Mouse (Mus musculus) kidney, postnatal 0 days (tissue): ENCODE results near the gene Ezh2. TPM values are rescaled to one million over a fixed set of nuclear protein-coding genes. Genes with fewer than 3 reads are reported as not detected.

ENCODE experiments used
- ATAC-seq: fragments of 200-750 bp; cut with Nextera tagmentation; replicated peaks from 2 replicates; pipeline ENCODE4 v1.8.0; 2017; ENCODE audit warnings: low read depth, moderate number of reproducible peaks, moderate TSS enrichment, moderate library complexity; ENCODE audit not compliant: low FRiP score
- DNase-seq: peaks from one replicate; pipeline ENCODE4 v3.0.0-alpha.2; 2016; ENCODE audit warnings: low spot score
- H3K27ac ChIP-seq: fragments of 300-500 bp; sonication (generic); 2 replicates; pipeline ENCODE4 v1.5.1; 2014; ENCODE audit warnings: mild to moderate bottlenecking
- H3K27me3 ChIP-seq: fragments of 300-500 bp; sonication (generic); 2 replicates; pipeline ENCODE4 v1.6.1; 2014; ENCODE audit warnings: low read length, mixed read lengths; ENCODE audit not compliant: insufficient read depth
- H3K36me3 ChIP-seq: fragments of 300-500 bp; sonication (generic); 2 replicates; pipeline ENCODE4 v1.6.1; 2014; ENCODE audit warnings: low read length, mixed read lengths; ENCODE audit not compliant: insufficient read depth
- H3K4me1 ChIP-seq: fragments of 300-500 bp; sonication (generic); replicated peaks from 2 replicates; pipeline ENCODE4 v1.6.1; 2014; ENCODE audit warnings: antibody characterized with exemption, low read length, mixed read lengths; ENCODE audit not compliant: insufficient read depth
- H3K4me2 ChIP-seq: fragments of 300-500 bp; sonication (generic); 2 replicates; pipeline ENCODE4 v1.6.1; 2014; ENCODE audit warnings: mild to moderate bottlenecking, low read length, moderate library complexity, mixed read lengths
- H3K4me3 ChIP-seq: fragments of 300-500 bp; sonication (generic); replicated peaks from 2 replicates; pipeline ENCODE4 v1.5.1; 2014; ENCODE audit warnings: low read depth, low read length
- H3K9ac ChIP-seq: fragments of 300-500 bp; sonication (generic); 2 replicates; pipeline ENCODE4 v1.6.1; 2014; ENCODE audit warnings: low read depth, low read length
- H3K9me3 ChIP-seq: fragments of 300-500 bp; sonication (generic); replicated peaks from 2 replicates; pipeline ENCODE4 v1.6.1; 2016; ENCODE audit warnings: low read length, inconsistent platforms, mixed read lengths
- CTCF ChIP-seq: IDR thresholded peaks from 2 replicates; pipeline ENCODE4 v1.5.1; 2016; ENCODE audit warnings: antibody characterized with exemption, low read depth, mild to moderate bottlenecking, moderate library complexity
- WGBS: fragments of 180-500 bp; shearing (Covaris S2); extraction: QIAGEN DNeasy Blood & Tissue Kit; methylation state at CpG from one replicate; pipeline ENCODE4 v1.1.7; 2014; 5-methylcytosine and 5-hydroxymethylcytosine counted together
- polyA plus RNA-seq: library from polyadenylated mRNA; unstranded; fragments of >200 nt; fragmentation: Nextera tagmentation; extraction: Ambion mirVana; gene quantifications from 2 replicates; pipeline ENCODE4 v1.2.1, GENCODE M21; 2015

Ezh2 gene
- polyA plus RNA-seq, 1 experiment from 2014 or later, result 56.7 TPM

DNA sequence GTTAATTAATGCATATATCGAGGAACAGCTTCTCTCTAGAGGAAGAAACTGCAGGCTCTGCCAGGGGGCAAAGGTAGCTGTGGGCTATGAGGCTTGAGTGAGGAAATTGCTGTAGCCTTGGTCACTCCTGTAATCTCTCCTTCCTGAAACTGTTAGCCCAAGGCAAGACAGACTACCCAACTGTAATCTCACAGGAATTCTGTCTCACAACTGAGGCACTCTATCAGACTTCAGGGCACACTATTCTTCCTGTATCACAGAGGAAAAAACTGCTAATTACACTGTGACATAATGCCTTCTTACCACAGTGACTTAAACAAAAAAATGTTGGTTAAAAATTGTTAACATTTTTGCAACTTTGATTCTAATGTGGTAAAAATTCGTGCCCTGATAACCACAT is 35.9 kb downstream of the Ezh2 start:
- DNase-seq (no peak), ATAC-seq (no peak)
- no peaks in the 10 kb centered on the region for H3K4me1 ChIP-seq
- no peaks in the 10 kb centered on the region for H3K27me3 ChIP-seq
- no peak overlapping the region for H3K4me3 ChIP-seq
- peaks cover 8% of the 10 kb centered on the region; the same call in 1 of the 2 replicates for H3K36me3 ChIP-seq
- H3K27ac ChIP-seq, result no peak overlapping the region
- no peak overlapping the region for H3K4me2 ChIP-seq
- WGBS, result 85% methylated on average over 2 of the region's 2 CpGs
- no peaks in the 10 kb centered on the region for H3K9me3 ChIP-seq
- H3K9ac ChIP-seq, result no peak overlapping the region
- TF ChIP-seq CTCF, result no peak

DNA sequence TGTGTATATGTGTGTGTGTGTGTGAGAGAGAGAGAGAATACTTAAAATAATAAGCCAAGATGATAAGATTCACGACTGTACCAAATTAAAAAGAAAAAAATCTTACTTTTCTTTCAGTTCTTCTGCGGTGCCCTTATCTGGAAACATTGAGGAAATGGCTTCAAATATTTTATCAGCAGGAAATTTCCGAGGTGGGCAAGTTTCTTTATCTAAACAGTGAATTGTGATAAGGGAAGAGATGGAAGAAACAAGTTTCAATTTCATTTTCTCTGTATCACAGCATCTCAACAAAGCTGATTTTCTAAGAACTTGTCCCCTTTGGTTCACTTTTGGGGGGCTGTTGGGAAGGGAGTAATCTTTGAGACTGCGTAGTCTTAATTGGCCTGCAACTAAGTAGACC is 42.9 kb downstream of the Ezh2 start:
- Histone ChIP-seq H3K4me3 (no peak overlapping the region), H3K36me3 (peaks cover 19% of the 10 kb centered on the region), H3K4me2 (no peak overlapping the region), H3K9me3 (no peaks in the 10 kb centered on the region), H3K4me1 (no peaks in the 10 kb centered on the region), H3K27me3 (no peaks in the 10 kb centered on the region), H3K27ac (no peak overlapping the region), H3K9ac (no peak overlapping the region)
- ATAC-seq (no peak), DNase-seq (no peak)
- WGBS, result 84% methylated on average over 4 of the region's 4 CpGs
- no peak for TF ChIP-seq CTCF

DNA sequence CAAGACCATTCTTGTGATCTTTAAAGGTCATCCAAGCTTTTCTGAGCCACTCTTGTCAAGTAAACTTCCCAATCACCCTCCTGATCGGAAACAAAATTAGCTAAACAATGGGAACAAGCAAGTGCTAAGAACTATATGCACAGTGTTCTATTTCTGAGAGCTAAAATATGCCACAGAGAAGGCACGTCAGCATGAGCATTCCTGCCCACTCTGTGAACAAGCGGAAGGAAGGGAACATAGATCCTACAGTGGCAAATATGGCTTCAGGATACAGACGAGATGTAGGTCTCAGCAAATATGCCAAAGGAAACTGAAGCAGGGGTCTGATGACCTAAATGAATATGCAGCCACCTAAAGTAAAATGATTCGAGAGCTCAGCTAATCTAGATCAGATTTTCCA is 59.8 kb downstream of the Ezh2 start:
- no peak for TF ChIP-seq CTCF
- ATAC-seq, result no peak

DNA sequence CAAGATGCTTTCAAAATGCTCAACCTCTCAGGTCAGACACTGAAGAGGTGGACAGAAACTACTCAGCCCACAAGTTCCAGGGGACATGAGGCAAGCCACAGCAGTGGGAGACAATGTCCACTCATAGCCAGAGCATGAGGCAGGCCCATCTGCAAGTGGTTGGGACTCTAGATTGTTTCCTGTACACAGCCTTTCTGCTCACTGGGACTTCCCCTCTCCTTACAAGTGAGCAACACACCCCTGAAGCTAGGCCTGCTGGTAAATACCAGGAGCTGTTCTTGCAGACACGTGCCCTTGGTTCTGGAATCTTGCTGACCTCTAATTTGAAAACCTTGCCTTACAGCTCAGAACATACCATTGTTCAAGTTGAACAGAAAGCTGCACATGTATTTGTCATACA is 62.6 kb downstream of the Ezh2 start:
- DNase-seq (no peak), ATAC-seq (no peak)
- no peaks in the 10 kb centered on the region for H3K9me3 ChIP-seq
- no peak overlapping the region for H3K4me2 ChIP-seq
- H3K4me1 ChIP-seq, result no peaks in the 10 kb centered on the region
- H3K36me3 ChIP-seq, result peaks cover 27% of the 10 kb centered on the region; the same call in 1 of the 2 replicates
- H3K9ac ChIP-seq, result no peak overlapping the region
- no peak overlapping the region for H3K27ac ChIP-seq
- TF ChIP-seq CTCF, result no peak
- no peaks in the 10 kb centered on the region for H3K27me3 ChIP-seq
- WGBS, result 75% methylated on average over 1 of the region's 1 CpGs
- H3K4me3 ChIP-seq, result no peak overlapping the region

More for the DNA sequence above, 59.8 kb downstream of the Ezh2 start:
- peaks cover 21% of the 10 kb centered on the region for H3K36me3 ChIP-seq
- no peak overlapping the region for H3K27ac ChIP-seq
- 91% methylated on average over 5 of the region's 5 CpGs for WGBS
- H3K4me2 ChIP-seq, result no peak overlapping the region
- no peaks in the 10 kb centered on the region for H3K4me1 ChIP-seq
- H3K27me3 ChIP-seq, result no peaks in the 10 kb centered on the region
- H3K4me3 ChIP-seq, result no peak overlapping the region
- no peaks in the 10 kb centered on the region for H3K9me3 ChIP-seq
- H3K9ac ChIP-seq, result no peak overlapping the region
- no peak for DNase-seq

DNA sequence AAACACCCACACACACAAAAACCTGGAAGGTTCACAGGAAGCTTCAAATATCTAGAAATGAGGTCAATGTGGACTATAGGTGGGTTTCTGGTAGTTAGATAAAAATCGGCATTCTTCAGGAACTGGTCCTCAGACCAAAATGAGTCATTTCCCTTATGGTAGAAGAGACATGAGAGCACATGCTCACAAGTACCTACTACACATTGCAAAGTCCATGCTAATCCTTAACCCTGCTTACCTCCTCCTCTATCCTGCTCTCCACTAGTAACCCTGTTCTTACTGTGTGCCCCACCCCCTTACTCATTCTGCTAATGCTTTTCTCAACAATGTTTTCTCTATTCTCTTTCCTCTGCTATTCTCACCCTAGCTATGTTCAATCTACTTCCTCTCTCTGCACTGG is 67.5 kb downstream of the Ezh2 start:
- Histone ChIP-seq H3K36me3 (peaks cover 39% of the 10 kb centered on the region), H3K27me3 (no peaks in the 10 kb centered on the region), H3K4me2 (no peak overlapping the region), H3K4me3 (no peak overlapping the region), H3K27ac (no peak overlapping the region), H3K9me3 (no peaks in the 10 kb centered on the region), H3K4me1 (no peaks in the 10 kb centered on the region), H3K9ac (no peak overlapping the region)
- DNase-seq (peak; percentile 16), ATAC-seq (no peak)
- TF ChIP-seq CTCF, result no peak
- WGBS, result 48% methylated on average over 1 of the region's 1 CpGs

DNA sequence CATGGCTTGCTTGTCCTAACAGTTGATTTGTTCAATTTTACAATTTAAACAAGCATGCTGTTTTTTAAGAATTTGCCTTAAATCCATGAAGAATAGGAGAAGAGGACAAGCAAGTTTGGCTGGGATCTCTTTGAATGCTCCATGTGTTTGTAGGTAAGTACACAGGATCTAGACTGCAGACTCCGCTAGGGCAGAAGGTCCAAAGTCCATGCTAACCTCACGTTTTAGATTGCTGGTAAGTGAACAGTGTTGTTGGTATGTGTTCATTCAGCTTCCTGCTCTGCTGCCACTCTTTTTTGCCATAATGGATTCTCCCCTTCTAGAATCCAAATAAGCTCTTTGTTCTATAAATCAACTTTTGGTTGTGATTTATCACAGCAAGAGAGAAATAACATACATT is 68.0 kb downstream of the Ezh2 start:
- 77% methylated on average over 2 of the region's 2 CpGs for WGBS
- no peak for DNase-seq
- no peak for ATAC-seq

DNA sequence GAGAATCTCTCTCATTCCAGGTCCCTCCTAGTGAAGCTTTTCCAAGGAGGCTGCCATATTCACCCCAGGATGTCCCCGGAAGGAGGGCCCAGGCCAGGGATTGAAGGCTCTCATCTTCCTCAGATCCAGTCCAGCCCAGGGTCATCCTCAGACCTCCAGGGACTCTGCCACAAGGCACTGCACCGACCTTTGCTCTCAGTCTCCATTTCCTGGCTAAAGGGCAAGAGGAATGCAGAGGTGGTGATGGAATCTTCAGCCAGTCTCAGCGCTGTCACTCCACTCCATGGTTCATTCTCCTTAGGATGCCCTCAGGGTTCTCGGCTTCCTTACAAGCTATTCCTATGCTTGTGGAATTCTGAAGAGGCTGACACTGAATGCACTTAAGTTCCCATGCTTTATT is 68.7 kb downstream of the Ezh2 start:
- WGBS, result 77% methylated on average over 4 of the region's 4 CpGs
- no peak for DNase-seq
- Histone ChIP-seq H3K4me1 (no peaks in the 10 kb centered on the region), H3K36me3 (peaks cover 44% of the 10 kb centered on the region), H3K4me3 (no peak overlapping the region), H3K27ac (no peak overlapping the region), H3K9me3 (no peaks in the 10 kb centered on the region), H3K27me3 (no peaks in the 10 kb centered on the region), H3K9ac (no peak overlapping the region), H3K4me2 (no peak overlapping the region)
- ATAC-seq, result 0 out of 2 replicates have a peak, but pooled peaks have one; percentile 19
- no peak for TF ChIP-seq CTCF

More for the DNA sequence above, 68.0 kb downstream of the Ezh2 start:
- H3K4me3 ChIP-seq, result no peak overlapping the region
- H3K9ac ChIP-seq, result no peak overlapping the region
- TF ChIP-seq CTCF, result no peak
- H3K27ac ChIP-seq, result no peak overlapping the region
- no peaks in the 10 kb centered on the region for H3K27me3 ChIP-seq
- H3K4me1 ChIP-seq, result no peaks in the 10 kb centered on the region
- no peaks in the 10 kb centered on the region for H3K9me3 ChIP-seq
- no peak overlapping the region for H3K4me2 ChIP-seq
- peaks cover 40% of the 10 kb centered on the region for H3K36me3 ChIP-seq
